Mouse (Mus musculus) heart, embryonic 10.5 days (tissue): ENCODE data around the gene Zcchc8. TPM values are rescaled to one million over a fixed set of nuclear protein-coding genes. Genes with fewer than 3 reads are reported as not detected.
"Not testable (repeated sequence)": the region's sequence is repeated elsewhere in the genome, so short reads cannot be mapped to it uniquely, and the experiment has no call there.

Experiments used
- DNase-seq: peaks from one replicate; pipeline ENCODE4 v3.0.0-alpha.2; 2017; ENCODE audit warnings: low spot score
- H3K27ac ChIP-seq: fragments of 300-500 bp; sonication (generic); 2 replicates; pipeline ENCODE4 v1.5.1; 2016; ENCODE audit warnings: mild to moderate bottlenecking
- H3K27me3 ChIP-seq: fragments of 300-500 bp; sonication (generic); 2 replicates; pipeline ENCODE4 v1.6.1; 2016; ENCODE audit warnings: mild to moderate bottlenecking; ENCODE audit not compliant: poor library complexity, insufficient read depth, severe bottlenecking
- H3K36me3 ChIP-seq: fragments of 300-500 bp; sonication (generic); 2 replicates; pipeline ENCODE4 v1.6.1; 2016; ENCODE audit warnings: mild to moderate bottlenecking, moderate library complexity
- H3K4me1 ChIP-seq: fragments of 300-500 bp; sonication (generic); 2 replicates; pipeline ENCODE4 v1.6.1; 2016; ENCODE audit warnings: mild to moderate bottlenecking
- H3K4me3 ChIP-seq: fragments of 300-500 bp; sonication (generic); 2 replicates; pipeline ENCODE4 v1.5.1; 2016; ENCODE audit warnings: mild to moderate bottlenecking, moderate library complexity
- H3K9me3 ChIP-seq: fragments of 300-500 bp; sonication (generic); 2 replicates; pipeline ENCODE4 v1.6.1; 2016; ENCODE audit warnings: mild to moderate bottlenecking, moderate library complexity
- WGBS: fragments of 180-500 bp; shearing (Covaris S2); methylation state at CpG from one replicate; pipeline ENCODE4 v1.1.7; 2016; 5-methylcytosine and 5-hydroxymethylcytosine counted together
- polyA plus RNA-seq: library from polyadenylated mRNA; unstranded; fragments of >200 nt; fragmentation: Nextera tagmentation; extraction: Ambion mirVana; gene quantifications from 2 replicates; pipeline ENCODE4 v1.2.1, GENCODE M21; 2016

Zcchc8 gene
- 74.5 and 77.0 TPM in 2 replicates for polyA plus RNA-seq

DNA sequence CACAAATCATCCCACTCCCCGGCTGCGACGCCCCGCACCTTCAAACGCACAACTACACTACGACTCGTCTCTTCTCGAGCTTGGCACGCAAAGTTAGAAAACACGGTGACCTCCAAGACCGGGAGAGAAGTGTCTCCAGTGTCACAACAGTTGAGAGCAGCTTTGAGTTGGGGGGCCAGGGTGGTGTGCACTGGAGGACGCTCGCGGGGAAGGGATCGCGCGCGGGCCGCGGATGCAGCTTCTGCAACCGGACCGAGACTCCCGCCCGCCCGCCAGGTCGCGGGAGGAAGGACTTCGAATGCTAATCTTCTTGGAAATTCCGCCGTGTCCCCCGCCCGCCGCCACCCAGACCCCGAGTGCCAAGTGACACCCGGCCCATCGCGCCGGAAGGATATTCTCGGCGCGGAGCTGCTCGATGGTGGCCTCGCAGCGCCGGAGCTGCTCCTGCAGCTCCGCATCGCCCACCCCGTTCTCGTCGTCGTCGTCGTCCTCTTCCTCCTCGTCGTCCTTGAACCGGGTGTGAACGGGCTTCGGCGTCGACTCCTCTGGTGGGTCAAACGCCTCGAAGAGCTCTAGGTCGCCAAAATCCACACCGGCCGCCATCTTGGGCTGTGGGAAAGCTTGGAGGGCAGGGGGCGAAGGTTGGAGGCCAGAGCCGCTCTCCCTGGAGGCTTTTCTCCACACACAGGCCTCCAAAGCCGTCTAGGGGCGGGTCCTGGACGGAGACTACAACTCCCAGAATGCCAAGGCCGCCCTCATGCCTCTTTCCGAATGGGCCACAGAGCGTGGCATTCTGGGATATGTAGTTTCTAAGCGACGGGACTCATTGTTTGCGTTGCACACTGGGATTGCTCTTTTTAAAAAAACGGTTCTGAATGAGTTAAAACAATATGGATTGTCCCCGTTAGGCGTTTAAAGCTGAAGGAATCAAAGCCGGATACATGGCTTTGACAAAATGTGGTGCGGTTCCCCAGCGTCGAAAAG lies at the start of gene Zcchc8:
Zcchc8 (minus strand) TSS at position 773 of the 984 bp plus-strand sequence.
- H3K27me3 ChIP-seq: no peaks in the 10 kb centered on the region
- H3K36me3 ChIP-seq: peaks cover 24% of the 10 kb centered on the region
- under 1% methylated on average over 83 of the region's 83 CpGs for WGBS
- peak; percentile 99 for DNase-seq
- H3K9me3 ChIP-seq: no peaks in the 10 kb centered on the region
- peak within 1 kb of the TSS; percentile 97 for H3K27ac ChIP-seq
- peaks cover 26% of the 10 kb centered on the region; the same call in 1 of the 2 replicates for H3K4me1 ChIP-seq
- peak within 1 kb of the TSS; percentile 93 for H3K4me3 ChIP-seq

DNA sequence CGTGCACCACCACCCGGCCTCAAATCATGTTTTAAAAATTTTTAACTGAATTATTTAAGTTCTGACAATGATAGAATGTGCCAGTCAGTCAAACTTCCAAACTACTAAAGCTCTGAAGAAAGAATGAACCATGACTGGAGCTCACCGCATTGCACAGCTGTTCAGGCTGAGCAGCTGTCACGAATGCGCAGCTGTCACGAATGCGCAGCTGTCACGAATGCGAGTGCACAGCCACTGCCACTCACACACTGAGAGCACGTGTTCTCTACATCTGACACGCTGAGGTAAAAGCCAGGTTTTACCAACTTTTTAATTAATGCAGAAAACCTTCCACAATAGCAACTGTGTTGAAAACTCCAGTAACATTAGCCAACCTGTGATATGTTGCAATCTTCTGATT lies 45.6 kb upstream of the Zcchc8 start:
- not testable (repeated sequence) for DNase-seq, H3K27ac ChIP-seq, H3K4me3 ChIP-seq, H3K27me3 ChIP-seq, H3K9me3 ChIP-seq, H3K4me1 ChIP-seq
- WGBS: 96% methylated on average over 11 of the region's 11 CpGs
- H3K36me3 ChIP-seq: peaks cover 87% of the 10 kb centered on the region

DNA sequence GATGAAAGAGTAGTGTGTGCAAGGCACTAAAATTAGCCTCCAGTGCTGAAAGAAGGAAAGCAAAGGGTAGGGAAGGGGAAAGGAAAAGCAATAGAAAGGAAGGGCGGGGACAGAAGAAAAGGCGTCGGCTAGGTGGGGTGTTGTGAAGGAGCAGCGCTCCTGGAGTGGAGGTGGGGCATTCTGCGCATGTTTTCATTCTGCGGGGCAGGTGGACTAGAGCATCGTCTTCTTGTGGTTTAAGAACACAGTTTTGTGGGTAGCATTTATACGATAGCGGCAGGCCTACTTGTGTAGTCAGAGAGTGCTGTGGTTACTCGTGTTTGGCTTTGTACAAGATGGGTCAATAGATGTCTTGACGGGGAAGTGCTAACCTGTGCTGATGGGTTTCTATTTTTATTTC lies 44.6 kb upstream of the Zcchc8 start:
- H3K27me3 ChIP-seq: no peaks in the 10 kb centered on the region
- H3K36me3 ChIP-seq: peaks cover 84% of the 10 kb centered on the region
- H3K9me3 ChIP-seq: no peaks in the 10 kb centered on the region
- no peaks in the 10 kb centered on the region for H3K4me1 ChIP-seq
- H3K4me3 ChIP-seq: no peak overlapping the region
- DNase-seq: no peak
- WGBS: 90% methylated on average over 11 of the region's 11 CpGs
- no peak overlapping the region for H3K27ac ChIP-seq

DNA sequence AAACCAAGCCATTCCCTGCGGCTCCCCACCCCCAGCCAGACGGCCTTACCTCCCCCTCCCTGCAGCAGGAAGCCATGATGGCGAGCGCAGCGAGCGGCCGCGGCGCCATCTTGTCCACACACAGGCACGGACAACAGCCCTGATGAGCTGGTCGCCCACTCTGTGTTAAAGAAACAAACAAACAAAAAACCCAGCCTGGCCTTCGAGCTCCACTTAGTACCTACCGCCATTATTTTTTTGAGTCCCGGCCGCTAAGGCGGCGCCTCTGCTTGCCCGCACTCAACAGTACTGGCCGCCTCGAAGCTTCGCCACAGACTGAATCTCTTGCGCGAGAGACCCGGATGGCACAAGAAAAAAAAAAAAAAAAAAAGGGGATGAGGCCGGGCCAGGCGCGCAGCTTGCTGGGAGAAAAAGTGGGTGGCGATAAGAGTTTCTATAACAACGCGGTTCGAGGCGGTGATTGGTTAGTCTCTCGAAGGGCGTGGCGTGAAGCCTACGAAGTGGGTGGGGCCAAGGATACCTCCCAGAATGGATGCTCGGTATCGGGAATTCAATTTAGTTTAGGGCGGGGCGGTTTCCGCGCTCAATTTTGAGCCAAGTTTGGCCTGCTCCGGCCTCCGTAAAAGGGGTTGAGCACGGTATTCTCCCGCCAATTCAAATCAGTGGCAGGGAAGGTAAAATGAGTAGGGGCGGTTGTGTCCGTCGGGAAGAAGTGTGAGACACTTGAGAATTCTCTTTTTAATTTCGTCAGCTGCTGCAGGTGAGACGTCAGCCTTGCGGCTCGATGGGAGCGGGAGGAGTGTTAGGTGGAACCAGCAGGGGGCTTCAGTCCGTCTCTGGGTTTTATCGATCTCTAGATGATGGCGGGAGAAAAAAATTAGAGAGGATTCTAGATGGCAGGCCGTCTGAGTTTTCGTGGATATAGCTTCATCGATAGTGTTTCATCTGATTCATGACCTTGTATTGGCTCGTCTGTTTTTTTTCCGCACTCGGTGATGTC lies 28.5 kb upstream of the Zcchc8 start, which contains the start of the genes Rsrc2 and Kntc1:
Rsrc2 (minus strand) TSS at position 350 of the 1,000 bp plus-strand sequence.
Kntc1 (plus strand) TSS at position 652 of the 1,000 bp plus-strand sequence.
- WGBS: under 1% methylated on average over 63 of the region's 63 CpGs
- DNase-seq: peak; percentile 99
- peaks cover 17% of the 10 kb centered on the region for H3K36me3 ChIP-seq
- H3K4me1 ChIP-seq: peaks cover 24% of the 10 kb centered on the region
- H3K27ac ChIP-seq: peak within 1 kb of the TSS; percentile 97
- H3K9me3 ChIP-seq: no peaks in the 10 kb centered on the region
- no peaks in the 10 kb centered on the region for H3K27me3 ChIP-seq
- peak within 1 kb of the TSS; percentile 87 for H3K4me3 ChIP-seq

DNA sequence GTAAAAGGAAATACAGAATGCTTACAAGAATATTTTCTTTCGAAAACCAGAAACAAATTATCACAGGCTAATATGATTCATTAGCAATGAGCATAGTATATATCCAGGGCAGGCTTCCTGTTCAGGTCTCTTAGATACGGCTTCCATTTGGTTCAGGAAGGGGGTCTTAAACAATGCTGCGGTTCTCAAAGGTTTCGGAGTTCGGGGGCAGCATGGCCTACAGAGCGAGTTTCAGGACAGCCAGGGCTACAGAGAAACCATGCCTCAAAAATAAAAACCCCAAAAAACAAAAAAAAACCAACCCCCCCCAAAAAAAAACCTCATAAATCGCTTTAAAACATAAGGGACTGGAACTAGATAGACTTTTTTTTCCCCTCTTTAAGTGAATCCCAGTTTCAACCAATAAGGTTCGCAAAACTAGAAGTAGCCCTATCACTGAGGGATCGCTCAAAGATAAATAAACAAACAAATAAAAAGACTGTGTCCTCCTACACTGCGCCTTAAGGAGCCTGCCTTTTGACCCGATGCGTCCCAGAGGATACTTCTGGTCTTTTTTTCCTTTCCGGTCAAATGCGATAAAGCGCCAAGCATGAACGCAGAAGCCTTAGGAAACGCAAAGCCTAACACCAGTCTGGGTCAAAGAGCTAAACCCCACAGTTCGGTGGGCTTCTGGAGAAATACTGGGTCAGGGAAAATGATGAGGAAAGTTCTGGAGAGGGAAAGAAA lies 27.6 kb upstream of the Zcchc8 start:
- H3K4me3 ChIP-seq: peak overlapping the region; percentile 87
- 1% methylated on average over 18 of the region's 18 CpGs for WGBS
- H3K9me3 ChIP-seq: no peaks in the 10 kb centered on the region
- peak; percentile 76 for DNase-seq
- peak overlapping the region; percentile 97 for H3K27ac ChIP-seq
- H3K4me1 ChIP-seq: peaks cover 24% of the 10 kb centered on the region
- no peaks in the 10 kb centered on the region for H3K27me3 ChIP-seq
- peaks cover 19% of the 10 kb centered on the region for H3K36me3 ChIP-seq

DNA sequence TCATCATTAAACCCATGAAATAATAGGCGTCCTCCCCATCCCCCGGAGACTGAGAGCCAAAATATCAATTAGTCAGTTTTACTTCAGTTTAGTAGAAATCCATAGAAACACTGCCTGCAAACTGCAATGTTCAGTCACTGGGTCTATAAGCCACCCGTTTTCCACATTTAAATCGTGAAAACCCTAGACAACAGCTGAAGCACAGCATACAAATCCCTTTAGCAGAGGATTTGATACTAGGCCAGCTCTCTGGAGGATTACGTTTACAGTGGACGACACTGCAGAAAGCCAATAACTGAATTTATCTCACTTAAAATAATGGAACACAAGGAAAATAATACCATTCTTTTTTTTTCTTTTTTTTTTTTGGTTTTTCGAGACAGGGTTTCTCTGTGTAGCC lies 26.7 kb upstream of the Zcchc8 start:
- Histone ChIP-seq H3K36me3 (peaks cover 24% of the 10 kb centered on the region), H3K27me3 (no peaks in the 10 kb centered on the region), H3K9me3 (no peaks in the 10 kb centered on the region), H3K4me3 (peak overlapping the region; percentile 87), H3K4me1 (peaks cover 24% of the 10 kb centered on the region), H3K27ac (no peak overlapping the region)
- no peak for DNase-seq
- 40% methylated on average over 7 of the region's 7 CpGs for WGBS

DNA sequence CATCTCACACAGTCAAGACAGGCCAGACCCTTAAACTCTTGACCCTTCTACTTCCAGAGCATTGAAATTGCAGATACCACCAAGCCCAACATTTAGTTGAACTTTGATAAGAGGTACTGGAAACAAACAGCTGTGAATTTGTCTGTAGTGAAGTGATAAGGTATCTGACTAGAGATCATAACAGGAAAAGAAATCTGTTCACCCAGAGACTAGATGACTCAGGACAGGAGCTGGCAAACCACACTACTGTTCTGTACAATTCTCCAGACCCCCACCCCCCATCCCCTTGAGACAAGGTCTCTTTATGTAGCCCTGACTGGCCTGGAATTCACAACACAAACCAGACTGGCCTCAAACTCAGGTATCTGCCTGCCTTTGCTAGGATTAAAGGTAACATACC lies 25.4 kb upstream of the Zcchc8 start:
- Histone ChIP-seq H3K27me3 (no peaks in the 10 kb centered on the region), H3K4me3 (peak overlapping the region; percentile 87), H3K4me1 (peaks cover 24% of the 10 kb centered on the region), H3K36me3 (peaks cover 38% of the 10 kb centered on the region), H3K27ac (no peak overlapping the region), H3K9me3 (no peaks in the 10 kb centered on the region)
- DNase-seq: no peak

DNA sequence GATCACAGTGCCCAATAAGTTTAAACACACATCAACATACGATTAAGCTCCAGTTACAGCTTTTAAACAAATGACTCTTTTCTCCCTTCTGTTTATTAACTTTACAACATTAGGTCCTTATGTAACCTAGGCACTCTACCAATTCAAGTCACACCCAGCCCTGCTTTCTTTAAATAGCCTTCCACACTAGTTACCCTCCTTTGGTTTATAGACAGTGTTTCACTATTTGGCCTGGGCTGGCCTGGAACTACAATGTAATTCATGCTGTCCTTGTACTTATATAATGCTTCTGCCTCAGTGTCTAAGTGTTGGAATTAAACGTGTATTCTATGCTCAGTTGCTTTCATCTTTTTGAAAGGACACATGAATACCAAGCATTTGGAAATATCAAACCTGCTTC lies 23.5 kb upstream of the Zcchc8 start:
- Histone ChIP-seq H3K27me3 (no peaks in the 10 kb centered on the region), H3K36me3 (peaks cover 57% of the 10 kb centered on the region), H3K9me3 (no peaks in the 10 kb centered on the region), H3K4me3 (no peak overlapping the region), H3K27ac (no peak overlapping the region), H3K4me1 (peaks cover 19% of the 10 kb centered on the region)
- 90% methylated on average over 2 of the region's 2 CpGs for WGBS
- no peak for DNase-seq

DNA sequence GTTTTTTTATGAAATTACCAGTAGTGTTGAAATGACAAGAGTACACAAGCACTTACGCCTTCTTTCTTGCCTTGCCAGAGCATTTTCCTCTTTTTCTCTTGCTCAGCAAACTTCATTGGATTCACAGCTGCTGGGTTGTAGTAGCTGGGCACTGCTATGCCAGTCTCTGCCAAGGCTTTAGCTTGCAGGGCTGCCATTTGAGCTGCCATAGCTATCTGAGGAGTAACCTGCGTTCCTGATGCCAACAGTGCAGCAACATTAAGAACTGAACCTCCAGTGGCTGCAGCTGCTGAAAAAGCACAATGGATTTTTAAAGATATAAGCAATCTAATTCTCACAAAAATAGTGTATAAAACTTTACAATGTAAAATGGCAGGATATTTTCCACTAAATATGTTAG lies 10.1 kb upstream of the Zcchc8 start:
- Histone ChIP-seq H3K9me3 (no peaks in the 10 kb centered on the region), H3K27ac (no peak overlapping the region), H3K27me3 (no peaks in the 10 kb centered on the region), H3K4me3 (no peak overlapping the region), H3K36me3 (peaks cover 87% of the 10 kb centered on the region), H3K4me1 (no peaks in the 10 kb centered on the region)
- WGBS: 96% methylated on average over 2 of the region's 2 CpGs
- DNase-seq: no peak

DNA sequence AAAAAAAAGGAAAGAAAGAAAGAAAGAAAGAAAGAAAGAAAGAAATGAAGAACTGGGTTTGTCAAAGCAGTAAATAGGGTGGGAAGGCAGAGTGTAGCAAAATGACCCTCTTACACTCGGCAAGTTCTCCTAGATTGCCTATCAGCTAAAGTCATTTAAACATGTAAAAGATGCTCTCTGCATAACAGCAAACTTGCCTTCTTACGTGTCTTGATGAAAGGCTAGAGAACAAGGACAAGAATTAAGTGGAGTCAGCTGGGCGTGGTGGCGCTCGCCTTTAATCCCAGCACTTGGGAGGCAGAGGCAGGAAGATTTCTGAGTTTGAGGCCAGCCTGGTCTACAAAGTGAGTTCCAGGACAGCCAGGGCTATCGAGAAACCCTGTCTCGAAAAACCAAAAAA lies 2.9 kb upstream of the Zcchc8 start:
- H3K27me3 ChIP-seq, H3K4me1 ChIP-seq, H3K4me3 ChIP-seq, DNase-seq, H3K27ac ChIP-seq, H3K9me3 ChIP-seq: not testable (repeated sequence)
- WGBS: 88% methylated on average over 7 of the region's 7 CpGs
- peaks cover 17% of the 10 kb centered on the region for H3K36me3 ChIP-seq

DNA sequence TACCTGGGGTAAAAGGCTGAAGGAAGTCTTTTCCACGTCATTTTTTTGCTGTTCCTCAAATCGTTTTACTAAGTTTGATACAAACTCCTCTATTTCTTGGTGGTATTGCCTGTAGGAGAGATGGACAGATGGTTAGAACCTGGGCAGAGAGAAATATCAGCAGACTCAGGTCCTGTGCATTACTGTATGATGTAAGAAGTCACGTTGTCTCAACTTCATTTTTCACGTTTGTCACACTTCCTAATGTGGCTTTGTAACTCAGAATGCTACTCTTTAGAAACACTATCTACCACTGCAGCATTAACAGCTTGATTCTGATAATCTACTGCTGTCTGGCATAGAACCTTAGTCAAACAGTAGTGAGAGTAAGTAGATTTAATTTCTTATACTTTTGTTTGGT lies 6.3 kb downstream of the Zcchc8 start:
- Histone ChIP-seq H3K4me3 (no peak overlapping the region), H3K27me3 (no peaks in the 10 kb centered on the region), H3K36me3 (peaks cover 84% of the 10 kb centered on the region), H3K9me3 (no peaks in the 10 kb centered on the region), H3K4me1 (peaks cover 26% of the 10 kb centered on the region; the same call in 1 of the 2 replicates), H3K27ac (no peak overlapping the region)
- WGBS: 84% methylated on average over 4 of the region's 4 CpGs
- no peak for DNase-seq

DNA sequence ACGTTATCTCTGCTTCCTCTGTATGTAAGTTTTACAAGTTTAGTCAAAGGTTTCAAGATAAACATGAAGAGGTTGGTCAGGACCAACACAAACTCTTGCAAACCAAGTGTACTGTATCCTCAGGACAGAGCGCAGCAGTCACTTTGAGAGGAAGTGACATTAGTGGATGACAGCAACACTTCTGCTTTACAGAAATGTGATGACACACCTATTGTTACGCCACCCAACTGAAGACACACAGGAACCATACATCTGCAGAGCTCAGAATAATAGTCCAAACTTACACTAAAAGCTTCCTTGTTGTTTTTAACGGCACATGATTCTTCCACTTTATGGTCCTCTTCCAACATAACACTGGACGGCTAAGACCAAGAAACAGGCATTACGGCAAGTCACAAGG lies 7.1 kb downstream of the Zcchc8 start:
- Histone ChIP-seq H3K9me3 (no peaks in the 10 kb centered on the region), H3K4me1 (peaks cover 18% of the 10 kb centered on the region; the same call in 1 of the 2 replicates), H3K36me3 (peaks cover 92% of the 10 kb centered on the region), H3K27me3 (no peaks in the 10 kb centered on the region), H3K4me3 (no peak overlapping the region), H3K27ac (no peak overlapping the region)
- 94% methylated on average over 6 of the region's 6 CpGs for WGBS
- no peak for DNase-seq
